Mouse (Mus musculus) lung, adult 2 months (tissue): ENCODE data around the gene Ltbr.

Experiments used
- CTCF ChIP-seq: fragments of 200-500 bp; IDR thresholded peaks from 2 replicates; pipeline ENCODE4 v1.5.1; 2011; ENCODE audit warnings: mild to moderate bottlenecking, low read length, control low read depth; ENCODE audit not compliant: insufficient read depth
- POLR2A ChIP-seq: fragments of 200-500 bp; IDR thresholded peaks from 2 replicates; pipeline ENCODE4 v1.6.1; 2011; ENCODE audit warnings: low read depth, mild to moderate bottlenecking, control low read depth, low read length, borderline replicate concordance; ENCODE audit errors: extremely low read depth

DNA sequence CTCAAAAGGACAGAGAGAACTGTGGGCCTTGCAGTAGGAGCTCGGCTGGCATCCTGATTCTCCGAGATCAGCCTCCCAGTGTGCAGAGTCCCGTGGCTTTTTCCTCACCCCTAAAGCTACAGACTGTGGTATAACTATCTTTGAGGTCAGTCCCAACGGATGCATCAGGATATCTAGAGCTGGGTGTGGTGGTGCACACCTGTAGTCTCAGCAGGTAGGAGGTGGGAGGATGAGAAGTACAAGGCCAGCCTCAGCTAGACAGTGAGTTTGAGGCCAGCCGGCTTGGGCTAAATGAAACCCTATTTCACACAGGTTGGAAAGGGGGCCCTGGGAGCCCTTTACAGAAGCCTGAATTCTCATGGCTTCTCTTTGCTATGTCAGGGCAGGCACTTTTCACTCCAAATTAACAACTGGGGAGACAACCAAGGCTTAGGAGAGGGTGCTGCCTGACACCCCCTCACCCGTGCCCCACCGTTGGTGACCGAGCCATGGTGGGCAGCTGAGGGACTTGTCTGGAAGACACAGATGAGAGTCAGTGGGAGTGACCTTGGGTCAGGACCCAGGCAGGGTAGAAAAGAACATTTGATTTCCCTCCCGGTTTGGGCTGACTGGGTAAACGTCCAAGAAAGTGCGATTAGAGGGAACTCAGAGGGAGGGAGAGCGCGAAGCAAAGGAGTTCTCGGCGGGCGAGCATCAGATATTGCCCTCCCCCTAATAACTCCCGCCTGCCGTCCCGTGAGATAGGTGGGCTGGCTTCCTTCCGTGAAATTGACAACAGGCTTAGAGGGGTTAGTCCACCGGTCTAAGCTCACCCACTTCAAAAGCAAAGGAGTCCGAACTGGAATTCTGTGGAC, 35.3 kb upstream of the Ltbr start, which contains the start of gene Tnfrsf1a:
- TF ChIP-seq POLR2A, result no peak
- TF ChIP-seq CTCF, result no peak
